Mouse (Mus musculus): ENCODE results near the gene Erich4.

Gene Erich4

DNA sequence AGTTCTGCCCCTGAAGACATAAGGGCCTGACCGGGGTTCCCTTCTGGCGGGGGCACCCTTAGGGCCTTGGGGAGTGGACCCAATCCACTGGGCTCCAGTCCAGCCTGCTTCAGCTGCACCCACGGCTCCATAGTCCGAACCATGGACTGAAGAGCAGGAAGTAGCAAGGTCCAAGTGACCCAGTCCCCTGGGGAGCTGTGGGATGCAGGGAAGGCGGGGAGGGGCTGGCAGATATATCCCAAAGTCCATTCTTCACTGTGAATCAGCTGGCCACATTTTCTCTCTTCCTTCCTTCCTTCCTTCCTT is at the start of gene Erich4:
Gene Erich4 (minus strand): TSS at position 187 of the 306 bp plus-strand sequence.
- DNase-seq (ENCODE audit: low read depth) = no peak

DNA sequence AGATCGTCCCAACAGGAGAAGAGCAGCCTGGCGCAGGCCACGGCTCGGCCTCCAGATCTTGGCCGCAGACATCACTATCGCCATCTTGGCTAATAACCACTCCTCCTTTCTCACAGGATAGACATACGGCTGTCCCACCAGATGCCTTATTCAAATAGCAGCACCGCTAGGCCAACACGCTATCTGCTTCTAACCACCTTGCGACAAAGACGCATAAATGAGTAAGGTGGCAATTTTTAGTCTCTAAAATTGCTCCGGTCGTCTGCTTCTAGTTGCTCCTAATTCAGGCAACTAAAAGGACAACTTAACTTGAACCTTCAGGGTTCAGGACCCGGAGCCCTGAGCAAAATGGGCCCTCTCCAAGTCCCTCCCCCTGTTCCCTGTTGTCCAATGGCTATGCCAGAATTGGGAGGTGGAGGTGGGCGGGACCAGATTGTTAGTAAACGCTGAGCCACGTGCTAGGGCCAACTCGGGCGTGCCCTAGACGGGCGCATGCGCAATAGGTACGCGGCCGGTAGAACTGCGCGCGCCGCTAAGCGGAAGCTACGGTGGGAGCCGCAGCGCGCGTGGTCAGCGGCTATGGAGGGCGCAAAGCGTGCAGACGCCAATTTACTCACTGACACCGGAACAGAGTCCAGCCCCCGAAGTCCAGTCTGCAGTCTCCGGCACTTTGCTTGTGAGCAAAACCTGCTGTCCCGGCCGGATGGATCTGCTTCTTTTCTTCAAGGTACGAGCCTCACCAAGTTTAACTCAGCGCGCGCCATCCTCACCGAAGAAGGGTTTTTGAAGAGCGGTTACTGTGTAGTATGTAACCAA is 43.2 kb upstream of the Erich4 start, which contains the start of the genes Bckdha and Exosc5:
Gene Bckdha (minus strand): TSS at position 325 of the 816 bp plus-strand sequence.
Gene Exosc5 (plus strand): TSS at position 508 of the 816 bp plus-strand sequence.
- DNase-seq (ENCODE audit: low read depth) = peak; percentile 100

DNA sequence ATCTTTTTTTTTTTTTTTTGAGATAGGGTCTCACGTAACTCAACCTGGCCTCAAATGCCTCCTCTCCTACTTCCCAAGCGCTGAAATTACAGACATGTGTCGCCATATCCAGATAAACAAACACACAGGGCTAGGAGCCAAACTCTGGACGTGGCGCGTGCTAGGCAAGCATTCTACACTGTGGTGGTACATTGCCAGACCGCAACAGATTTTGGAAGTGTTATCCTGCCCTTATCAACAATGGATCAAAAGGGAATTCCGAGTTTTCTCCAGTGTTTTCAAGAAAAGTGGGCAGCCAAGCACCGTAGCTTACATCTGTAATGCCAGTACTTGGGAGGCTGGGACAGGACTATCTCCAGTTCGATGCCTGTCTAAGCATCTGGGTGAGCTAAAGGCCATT is 42.1 kb upstream of the Erich4 start:
- no peak for DNase-seq (ENCODE audit: low read depth)

DNA sequence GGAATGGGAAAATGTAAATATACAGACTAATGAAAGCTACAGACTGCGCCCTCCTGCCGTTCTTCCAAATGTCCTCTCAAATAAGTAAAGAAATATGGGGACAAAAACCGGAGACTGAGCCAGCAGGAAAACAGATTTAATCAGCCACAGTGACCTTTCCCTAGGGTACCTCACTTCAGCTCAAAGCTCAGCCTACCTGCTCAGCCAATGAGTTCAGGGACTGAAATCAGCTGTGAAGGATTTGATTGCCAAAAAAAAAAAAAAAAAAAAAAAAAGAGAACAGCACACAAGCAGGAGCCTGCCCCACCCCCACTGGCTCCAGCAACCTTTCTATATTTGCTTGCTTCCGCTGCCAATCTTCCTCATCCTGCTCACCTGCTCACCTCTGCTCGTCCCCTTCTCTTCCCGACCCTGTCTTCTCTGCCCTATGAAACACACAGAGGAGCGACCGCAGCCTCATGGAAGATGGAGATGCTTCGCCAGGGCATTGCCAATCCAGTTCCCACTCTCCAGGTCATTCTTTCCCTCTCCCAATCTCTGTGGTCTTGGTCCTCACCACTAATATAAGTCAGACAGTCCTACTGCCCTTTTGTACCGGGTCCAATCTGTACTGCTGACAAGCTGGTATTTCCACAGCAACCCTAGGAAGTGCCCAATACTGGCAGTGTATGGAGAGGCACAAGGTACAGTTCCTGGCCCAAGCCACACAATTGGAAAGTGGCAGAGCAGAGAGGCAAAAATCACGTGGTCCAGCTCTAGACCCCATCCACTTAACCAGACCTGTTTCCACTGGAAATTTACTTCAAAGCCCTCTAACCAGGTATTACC is 40.1 kb upstream of the Erich4 start:
- no peak for DNase-seq (ENCODE audit: low read depth)

DNA sequence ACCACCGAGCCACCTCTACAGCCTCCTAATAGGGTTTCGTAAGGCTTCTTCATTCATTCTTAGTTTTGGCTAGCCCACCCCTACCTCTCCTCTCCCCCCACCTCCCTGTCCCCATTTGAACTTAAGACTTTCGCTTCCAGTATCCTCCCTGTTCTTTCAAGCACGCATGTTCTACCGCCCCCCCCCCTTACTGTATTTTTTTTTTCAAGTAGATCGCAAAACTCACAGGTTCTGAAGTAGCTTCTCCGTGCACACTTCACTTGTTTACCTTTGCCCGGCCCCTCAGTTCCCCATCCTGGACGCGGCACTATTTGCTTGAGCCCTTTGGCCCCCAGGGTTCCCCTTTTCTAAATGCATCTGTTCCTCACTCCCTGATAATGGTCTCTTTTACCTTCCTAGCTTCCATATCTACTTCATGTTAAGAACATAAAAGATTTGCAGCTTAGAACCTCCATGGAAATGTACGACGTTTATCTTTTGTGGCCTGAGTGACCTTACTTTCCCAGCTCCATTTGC is 36.6 kb upstream of the Erich4 start:
- no peak for DNase-seq (ENCODE audit: low read depth)

DNA sequence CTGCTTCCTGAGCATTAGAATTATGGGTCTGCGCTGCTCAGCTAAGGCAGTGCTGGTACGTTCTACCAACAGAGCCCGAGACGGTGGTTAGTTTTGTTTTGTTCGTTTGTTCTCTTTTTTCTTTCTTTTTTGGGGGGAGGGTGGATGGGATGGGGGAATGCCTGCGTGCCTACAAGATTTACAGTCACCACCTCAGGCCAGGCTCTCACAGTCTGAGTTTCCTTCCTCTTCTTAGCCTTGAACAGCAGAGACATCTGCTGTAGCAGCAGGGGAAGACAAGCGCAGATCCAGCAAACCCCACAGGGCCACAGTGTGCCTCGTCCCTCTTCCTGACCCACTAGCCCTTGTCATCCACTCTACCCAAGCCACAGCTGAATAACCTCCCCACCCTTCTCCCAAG is 35.6 kb upstream of the Erich4 start:
- DNase-seq (ENCODE audit: low read depth) = peak; percentile 81

DNA sequence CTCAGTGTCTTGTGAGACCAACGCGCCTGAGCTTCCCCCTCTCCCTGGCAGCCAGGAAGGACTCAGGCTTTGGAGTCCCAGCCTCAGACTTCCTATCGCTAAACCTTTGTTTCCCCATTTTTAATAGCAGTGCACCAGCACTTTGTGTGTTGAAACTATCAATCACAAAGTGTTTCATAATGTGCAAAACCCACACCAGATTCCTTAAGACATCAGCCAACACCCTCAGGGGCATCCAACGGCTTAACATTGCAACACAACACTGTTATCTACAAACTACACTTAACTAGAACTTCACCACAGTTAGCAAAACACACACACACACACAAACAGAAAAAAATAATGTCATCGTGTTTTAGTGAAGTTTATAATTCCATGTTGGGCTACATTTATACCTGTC is 34.1 kb upstream of the Erich4 start:
- peak; percentile 93 for DNase-seq (ENCODE audit: low read depth)

DNA sequence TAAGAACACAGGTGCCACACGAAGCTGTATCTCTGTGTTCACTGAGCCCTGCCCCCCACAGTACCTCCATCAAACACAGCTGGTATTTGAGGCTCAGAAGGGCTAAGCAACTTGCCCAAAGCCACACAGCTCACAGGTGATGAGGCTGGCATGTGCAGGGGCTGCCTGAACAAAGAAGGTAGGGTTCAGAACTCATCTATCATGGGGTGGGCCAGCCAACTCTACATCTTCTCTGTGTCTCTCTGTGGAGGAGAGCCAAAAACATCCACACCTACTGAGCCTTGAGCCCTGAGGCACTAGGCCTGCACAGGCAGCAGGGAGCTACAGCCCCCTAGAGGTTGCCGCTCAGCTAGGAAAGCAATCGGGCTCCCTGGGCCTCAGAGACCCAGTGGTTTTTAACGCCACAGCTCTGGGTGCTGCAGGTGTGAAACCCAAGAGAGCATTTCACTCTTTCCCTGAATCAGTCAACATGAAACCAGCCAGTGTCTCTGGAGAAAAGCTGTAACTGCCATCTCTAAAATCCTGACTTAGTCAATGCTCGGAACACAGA is 32.0 kb upstream of the Erich4 start:
- peak; percentile 45 for DNase-seq (ENCODE audit: low read depth)

DNA sequence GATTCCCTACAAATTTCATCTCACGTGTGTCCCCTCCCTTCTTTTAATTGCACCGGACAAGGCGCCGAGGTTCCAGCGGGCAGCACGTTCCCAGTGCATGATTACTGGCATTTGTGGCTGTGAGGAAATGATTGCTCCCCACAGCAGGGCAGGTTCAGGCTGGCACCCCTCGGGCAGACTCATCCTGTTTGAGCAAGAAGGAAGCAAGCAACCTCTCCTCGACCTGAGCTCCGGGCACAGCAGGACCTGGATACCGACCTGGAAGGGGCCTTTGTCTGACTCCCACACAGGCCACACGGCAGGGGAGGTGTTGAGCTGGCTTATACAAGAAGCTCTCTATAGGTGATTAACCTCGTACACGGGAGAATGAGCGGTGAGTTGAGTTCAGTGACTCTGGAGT is 29.4 kb upstream of the Erich4 start:
- DNase-seq (ENCODE audit: low read depth) = no peak

DNA sequence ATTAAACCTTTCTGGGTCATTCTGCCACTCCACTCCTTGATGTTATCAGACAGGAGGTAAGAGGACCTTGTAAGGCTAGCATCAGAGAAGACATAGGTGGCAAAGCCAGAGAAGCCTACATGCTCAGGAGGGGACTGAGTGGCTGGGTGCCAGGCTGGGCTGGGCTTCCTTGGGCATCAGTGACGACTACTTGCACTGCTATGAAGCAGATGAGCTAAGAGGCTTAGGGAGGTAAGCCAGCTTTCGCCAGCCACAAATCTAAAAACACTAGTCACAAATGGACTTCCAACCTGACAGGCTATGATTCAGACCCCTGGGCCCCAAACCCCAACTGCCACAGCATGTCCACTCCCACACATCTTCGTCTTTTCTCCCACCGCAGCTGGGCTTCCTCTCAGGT is 28.9 kb upstream of the Erich4 start:
- peak; percentile 75 for DNase-seq (ENCODE audit: low read depth)

DNA sequence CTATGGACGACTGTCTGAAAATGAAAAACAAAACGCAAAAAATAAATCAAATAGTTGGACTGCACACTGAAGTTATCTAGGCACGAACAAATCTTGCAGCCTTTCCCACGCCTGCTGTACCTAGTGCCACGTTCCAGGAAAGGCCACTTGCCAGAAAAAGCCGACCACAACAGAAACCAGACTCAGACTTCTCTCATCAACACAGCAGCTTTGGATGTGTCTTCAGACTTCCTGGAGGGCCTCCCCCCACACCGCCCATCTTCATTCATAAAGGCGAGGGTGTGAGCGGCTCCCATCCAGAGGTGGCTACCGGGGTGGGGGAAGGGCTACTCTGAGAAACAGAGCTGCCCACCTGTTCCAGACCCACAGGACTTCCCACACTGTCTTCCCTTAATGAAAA is 28.4 kb upstream of the Erich4 start:
- no peak for DNase-seq (ENCODE audit: low read depth)

DNA sequence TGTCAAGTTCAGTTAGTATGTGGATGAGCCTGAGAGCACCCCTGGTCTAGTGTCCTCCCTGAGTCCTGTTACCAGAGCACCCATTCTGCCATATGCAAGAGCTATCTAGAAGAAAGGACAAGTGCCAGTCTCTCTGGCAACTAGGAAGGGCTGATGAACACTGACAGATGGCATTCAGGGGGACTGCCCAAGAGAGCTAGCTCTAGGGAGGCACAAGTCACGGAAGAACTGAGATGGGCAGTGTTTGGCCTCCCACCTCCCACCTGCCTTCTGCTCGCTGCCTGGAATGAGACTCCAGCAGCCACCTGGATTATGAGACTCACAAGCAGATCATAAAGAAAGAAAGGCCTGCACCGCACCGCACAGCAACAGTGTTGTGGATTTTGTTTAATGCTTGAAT is 24.1 kb upstream of the Erich4 start:
- no peak for DNase-seq (ENCODE audit: low read depth)

DNA sequence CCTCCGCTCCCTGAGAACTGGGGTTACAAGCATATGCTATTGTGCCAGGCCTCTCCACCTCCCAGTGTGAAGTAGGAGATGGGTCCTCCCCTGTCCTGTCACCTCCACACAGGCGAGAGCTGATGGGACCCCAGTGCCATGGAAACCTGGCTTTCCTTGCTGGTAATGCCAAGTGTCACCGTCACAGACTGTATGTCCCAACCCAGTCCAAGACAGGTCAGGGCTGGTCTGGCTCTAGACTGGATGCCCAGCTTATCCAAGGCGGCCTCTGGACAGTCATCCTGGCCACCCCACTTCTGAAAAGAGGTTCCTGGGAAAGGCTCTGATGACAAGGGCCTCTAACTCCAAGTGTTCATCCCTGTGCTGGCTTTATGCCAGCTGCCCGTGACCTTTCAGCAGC is 21.4 kb upstream of the Erich4 start:
- DNase-seq (ENCODE audit: low read depth) = no peak

DNA sequence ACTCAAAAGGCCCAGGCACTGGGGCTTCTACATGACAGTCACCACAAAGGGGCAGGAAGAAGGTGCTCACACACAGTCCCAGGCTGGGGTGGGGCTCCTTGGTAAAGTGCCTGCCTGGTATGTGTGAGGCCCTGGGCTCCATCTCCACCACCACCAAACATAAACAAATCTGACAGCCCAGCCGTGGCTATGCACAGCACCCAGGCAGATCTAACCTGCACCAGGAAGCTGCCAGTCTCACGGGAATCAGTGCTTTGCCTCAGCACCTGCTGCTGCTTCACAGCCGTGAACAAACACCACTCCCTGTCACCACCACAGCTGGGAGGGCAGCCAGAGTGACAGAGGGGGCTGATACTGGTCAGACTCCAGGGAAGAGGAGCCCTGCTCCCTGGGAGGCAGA is 20.7 kb upstream of the Erich4 start:
- DNase-seq (ENCODE audit: low read depth) = no peak

DNA sequence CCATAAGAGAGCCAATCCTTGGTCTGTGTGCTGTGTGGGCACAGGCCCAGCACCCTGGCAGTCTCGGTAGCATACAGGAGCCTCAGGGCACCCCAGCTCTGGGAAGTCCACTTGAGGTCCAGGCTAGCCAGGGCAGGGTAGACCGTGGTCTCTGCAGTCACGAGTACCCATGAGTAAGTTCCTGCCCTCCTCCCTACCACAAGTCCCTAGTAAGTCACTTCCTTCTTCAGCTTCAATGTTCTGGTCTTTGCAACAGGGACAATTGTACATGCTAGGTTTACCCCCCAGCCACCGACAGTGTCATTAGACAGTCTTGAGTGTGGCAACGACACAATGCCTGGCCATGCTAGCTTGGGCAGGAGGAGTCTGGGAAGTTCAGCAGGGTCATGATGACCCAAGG is 17.0 kb upstream of the Erich4 start:
- DNase-seq (ENCODE audit: low read depth) = peak; percentile 83

DNA sequence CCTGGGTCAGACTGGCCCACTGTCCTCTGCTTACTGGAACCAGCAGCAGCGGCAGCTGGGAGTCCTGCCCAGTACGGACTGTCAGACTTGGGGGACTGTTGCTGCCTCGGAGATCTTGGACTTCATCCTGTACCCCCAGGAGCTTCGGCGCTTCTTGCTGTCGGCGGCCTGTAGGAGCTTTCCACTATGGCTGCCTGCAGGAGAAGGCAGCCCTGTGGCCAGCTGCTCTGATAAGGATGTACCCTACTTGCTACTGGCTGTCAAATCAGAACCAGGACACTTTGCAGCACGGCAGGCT is 12.6 kb upstream of the Erich4 start:
- no peak for DNase-seq (ENCODE audit: low read depth)

DNA sequence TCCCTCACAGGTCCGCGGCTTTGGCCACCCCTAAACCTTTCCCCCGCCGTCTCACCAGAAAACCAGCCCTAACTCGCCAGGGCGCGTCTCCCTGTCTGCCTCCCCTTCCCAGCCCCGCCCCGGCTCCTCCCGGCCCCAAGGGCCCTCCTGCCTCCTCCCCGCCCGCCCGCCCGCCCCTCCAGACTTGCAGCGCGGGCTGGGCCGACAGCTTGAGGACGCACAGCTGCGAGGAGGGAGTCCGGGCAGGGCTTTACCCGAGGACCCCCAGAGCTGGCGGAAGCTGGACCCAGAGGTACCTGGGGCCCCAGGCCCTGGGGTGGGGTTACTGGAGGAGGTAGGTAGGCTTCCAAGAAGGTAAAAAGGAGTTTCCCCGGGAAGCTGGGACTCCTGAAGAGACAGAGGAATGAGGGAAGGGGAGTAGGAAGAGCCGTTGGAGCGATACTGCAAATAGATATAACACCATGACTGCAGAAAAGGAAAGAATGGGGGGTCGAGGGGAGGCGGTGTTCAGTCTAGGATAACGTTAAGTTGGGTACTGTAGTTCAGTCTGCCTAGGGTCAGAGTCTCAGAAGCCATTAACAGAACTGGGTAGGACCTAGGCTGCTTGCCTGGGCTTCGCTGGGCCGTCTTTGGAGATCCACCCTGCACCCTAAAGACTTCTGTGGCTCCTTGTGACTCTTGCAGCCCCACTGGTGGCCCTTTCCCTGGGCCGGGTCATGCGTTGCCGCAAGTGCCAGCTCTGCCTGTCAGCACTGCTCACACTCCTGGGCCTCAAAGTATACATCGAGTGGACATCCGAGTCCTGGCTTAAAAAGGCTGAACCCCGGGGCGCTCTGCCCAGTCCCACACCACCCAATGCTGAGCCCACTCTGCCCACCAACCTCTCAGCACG is 12.0 kb upstream of the Erich4 start:
- DNase-seq (ENCODE audit: low read depth) = no peak

DNA sequence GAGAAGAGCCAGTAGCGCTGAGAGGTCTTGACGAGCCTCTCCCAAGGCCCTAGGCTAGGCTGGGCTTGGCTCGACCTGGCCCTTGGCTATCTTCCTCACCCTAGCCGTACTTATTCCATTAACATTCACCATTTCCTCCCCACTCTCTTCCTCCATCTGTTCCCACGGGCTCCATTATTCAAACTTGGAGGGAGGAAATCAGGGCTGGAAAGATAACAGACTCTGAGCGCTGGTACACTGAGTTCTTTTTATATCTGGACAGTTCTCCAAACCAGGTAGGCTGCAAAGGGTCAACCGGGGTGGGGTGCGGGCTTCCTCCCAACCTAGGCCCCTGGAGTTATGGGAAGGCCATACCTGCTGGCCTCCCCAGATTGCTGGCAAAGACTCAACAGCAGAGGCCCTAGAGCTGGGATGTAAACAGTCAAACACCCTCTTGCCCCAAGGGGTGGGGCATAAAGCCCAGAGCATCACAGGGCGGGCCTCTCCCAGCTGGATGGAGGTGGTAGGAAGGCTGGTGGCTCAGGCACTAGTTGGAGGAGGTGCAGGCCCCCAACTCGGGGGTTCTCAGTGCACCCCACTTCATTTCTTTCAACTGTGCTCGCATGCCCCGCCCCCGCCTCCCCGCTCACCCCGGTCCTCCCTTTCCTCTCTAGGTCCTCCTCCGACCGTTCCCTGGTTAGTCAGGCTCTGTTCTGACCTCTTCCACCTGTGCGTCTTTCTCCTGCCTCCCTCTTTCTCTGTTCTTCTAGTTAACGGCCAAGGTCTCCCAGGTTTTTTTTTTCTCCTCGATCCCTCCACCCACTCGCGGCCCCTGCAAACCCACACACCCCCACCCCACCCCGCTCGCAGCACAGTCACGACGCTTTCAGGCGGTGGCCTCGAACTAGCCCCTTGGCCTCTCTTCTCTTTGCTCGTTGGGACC is 11.1 kb upstream of the Erich4 start, which contains the start of gene B3gnt8:
Gene B3gnt8 (plus strand): TSS at position 146 of the 922 bp plus-strand sequence.
- no peak for DNase-seq (ENCODE audit: low read depth)

DNA sequence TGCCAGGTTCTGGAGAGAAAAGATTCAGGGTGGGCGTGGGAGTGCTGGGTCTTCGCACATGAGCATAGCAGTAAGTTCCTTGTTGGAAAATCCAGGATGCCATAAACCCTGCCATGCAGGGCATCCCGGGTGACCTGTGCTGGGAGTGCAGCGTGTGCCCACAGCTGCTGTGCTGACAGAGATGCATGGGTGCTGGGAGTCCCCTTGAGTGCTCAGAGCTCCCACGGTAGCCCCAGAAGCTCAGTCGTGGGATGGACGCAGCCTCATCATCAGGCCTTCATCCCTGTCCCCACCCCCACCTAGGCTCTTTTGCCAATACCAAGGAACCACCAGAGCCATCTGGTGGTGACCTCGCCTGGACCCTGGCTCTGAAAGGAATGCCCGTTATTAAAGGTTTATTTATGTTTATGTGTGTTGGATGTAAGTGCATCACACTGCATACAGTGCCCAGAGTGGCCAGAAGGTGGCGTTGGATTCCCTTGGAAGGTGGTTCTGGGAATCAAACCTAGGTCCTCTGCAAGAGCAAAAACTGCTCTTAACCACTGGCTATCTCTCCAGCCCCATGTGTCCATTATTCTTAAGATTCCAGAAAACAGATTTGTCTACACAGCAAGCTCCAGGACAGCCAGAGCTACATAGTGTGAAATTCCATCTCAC is 10.0 kb upstream of the Erich4 start:
- DNase-seq (ENCODE audit: low read depth) = peak; percentile 76

DNA sequence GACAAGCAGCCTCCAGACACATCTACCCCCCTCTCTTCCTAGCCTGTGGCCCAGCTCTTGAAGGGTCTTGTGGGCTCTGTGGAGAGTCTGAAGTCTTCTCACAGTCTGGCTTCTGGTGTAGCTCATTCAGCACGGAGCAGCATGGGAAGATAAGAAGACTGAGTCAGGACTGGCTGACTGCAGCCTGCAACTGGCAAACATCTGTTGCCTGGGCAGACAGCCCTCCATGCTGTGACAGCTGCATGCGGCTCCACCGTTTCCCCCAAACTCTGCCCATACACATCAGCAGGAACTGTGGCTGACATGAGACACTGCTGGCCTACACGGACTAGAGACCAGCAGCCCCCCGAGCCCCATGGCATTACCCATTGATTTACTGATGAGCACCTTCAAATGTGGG is 9.2 kb upstream of the Erich4 start:
- DNase-seq (ENCODE audit: low read depth) = no peak

All from 416B (cell line).